Mouse (Mus musculus) erythroblast, adult 5-6 weeks (primary cell): ENCODE data around the gene Fbxo41. TPM values are rescaled to one million over a fixed set of nuclear protein-coding genes. Genes with fewer than 3 reads are reported as not detected.
"Not testable (repeated sequence)": the region's sequence is repeated elsewhere in the genome, so short reads cannot be mapped to it uniquely, and the experiment has no call there.

Experiments used
- ATAC-seq: replicated peaks from 2 replicates; pipeline ENCODE4 v1.8.0; 2016; ENCODE audit warnings: moderate number of reproducible peaks, mild to moderate bottlenecking, moderate TSS enrichment, inconsistent platforms; ENCODE audit not compliant: poor library complexity, low FRiP score, severe bottlenecking
- total RNA-seq, 2 experiments: library from RNA; stranded (forward) in 1 of 2; stranded (reverse) in 1 of 2; fragments of 150-400 nt in 1 of 2; fragments of 200-764, 138-1000 nt in 1 of 2; gene quantifications; 2 replicates each; pipeline versions ENCODE4 v1.2.3 to v1.2.4; 2015 to 2017; ENCODE audit warnings: low replicate concordance in 2 of 2

Gene Fbxo41
- total RNA-seq, 2 experiments from 2014 or later: not detected

DNA sequence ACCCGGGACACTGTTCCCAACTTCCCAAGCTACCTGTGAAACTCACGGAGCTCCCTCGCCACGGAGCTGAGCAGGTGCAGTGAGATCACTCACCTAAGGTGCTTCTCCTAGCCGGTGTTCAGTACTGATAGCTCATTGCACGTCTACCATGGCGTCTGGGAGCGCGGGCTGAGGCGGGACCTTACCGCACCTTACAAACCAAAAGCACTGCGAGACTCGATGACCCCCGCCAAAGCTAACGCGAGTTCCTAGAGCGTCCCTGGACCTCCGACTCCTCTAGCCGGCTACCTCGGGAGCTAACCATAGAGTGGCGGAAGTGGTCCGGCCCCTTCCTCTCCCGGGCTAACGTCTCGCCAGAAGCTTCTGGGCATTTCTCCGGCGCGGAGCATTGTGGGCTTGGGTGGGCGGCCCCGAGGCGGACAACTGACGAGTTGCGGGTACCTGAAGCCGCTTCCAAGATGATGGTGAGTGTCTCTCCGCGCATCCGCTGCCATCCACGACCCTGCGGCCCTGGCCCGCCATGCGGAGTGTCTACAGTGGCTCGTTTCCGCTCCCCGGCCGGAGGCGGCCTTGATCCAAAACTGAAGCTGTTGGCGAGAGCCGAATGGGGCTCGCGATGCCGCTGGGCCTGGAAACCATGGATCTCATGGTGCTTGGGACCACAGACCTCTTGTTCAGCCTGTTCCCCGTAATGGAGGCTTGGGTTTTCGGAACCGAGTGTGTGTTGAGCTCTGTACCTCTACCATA lies 51.0 kb downstream of the Fbxo41 start, which contains the start of gene Pradc1:
Gene Pradc1, minus strand, starts transcription at position 307 of the 747 bp plus-strand sequence.
- peak; percentile 58 for ATAC-seq

DNA sequence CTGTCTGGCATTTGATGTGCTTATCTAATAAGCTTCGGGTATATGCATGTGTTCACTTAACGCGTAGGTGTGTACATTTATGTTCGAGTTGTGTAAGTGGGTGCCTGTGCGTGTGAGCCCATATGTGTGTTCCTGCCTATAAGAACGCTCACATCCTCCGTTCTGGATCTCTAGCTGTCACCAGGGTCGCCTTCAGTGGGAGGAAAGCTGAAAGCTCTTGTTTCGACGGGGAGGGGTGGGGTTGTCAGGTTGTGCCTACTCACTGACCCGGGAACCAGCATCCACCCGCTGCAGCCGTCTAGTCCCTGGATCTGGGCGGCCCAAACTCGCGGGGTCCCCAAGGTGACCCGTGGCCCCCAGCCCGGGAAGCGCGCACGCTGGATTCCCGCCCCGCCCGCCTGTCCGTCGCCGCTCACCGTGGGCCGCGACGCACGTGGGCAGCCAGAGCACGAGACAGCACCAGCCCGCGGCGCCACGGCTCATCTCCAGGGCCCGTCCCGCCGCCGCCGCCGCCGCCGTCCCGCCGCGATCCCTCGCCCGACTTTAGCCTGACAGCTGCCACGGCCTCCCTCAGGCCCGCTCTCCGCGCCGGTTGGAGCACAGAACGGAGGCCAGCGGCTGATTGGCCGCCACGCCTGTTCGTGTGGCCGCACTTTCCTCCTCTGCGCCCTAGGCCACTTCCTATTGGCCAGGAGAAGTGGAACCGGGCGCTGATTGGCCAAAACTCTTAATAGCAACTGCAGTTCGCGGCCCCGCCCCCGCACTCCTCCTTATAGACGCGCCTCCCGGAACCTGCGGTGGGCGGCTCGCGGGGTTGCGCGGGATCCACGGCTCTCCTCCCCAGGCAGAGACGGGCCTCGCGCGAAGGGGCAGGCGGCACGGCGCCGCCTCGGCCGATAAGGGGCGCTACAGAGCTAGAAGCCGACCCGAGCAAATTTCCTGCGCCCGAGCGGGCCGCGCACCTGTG lies 51.8 kb downstream of the Fbxo41 start, which contains the start of gene Cct7:
Gene Cct7, plus strand, starts transcription at position 818 of the 967 bp plus-strand sequence.
- ATAC-seq: peak; percentile 88

DNA sequence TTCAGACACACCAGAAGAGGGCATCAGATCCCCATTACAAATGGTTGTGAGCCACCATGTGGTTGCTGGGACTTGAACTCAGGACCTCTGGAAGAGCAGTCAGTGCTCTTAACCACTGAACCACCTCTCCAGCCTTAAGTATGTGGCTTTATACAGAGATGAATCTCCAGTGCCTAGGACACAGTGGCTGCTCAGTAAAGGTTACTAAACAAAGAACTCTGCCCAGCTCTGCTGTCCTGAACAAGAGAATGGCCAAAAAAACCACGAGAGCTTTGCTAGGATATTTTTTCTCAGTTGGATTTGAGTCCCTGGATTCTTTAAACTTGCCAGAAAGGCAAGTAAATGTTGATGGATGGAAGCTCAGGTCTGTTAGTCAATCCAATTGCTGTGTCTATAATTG lies 52.7 kb downstream of the Fbxo41 start:
- not testable (repeated sequence) for ATAC-seq

- no peak for ATAC-seq
Observed at GRCm38 (mm10) chr6:85447351-85447750, 55.4 kb downstream of the Fbxo41 start.

- ATAC-seq: no peak
Observed at GRCm38 (mm10) chr6:85445286-85445685, 57.5 kb downstream of the Fbxo41 start.

GRCm38 (mm10) chr6:85444266-85444965 lies 58.4 kb downstream of the Fbxo41 start:
- ATAC-seq: no peak

DNA sequence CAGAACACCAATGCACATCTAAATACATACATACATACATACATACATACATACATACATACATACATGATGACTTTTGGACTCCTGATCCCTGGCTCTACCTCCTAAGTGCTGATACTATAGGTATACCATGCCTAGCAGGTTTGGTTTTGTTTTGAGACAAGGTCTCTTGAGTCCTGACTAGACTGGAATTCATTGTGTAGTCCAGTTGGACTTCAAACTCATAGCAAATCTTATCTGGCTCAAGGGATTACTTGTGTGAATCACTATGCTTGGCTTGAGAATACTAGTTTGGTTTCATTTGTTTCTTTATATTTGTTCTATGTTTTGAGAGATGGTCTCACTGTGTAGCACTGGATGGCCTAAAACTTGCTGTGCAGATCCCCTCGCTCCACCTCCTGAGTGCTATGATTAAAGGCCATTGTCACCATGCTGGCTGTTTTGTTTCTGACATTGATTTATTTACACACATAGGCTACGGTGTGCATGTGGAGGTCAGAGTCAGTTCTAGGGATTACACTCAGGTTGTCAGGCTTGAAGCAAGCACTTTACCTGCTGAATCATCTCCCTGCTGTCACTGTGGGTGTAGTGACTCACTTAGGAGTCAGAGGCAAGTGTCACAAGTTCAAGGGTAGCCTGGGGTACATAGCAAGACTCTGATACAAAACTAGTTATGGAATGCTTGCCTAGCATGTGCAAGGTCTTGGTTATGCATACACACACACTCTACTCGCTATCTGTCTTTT lies 59.1 kb downstream of the Fbxo41 start:
- no peak for ATAC-seq

GRCm38 (mm10) chr6:85441142-85441541 lies 61.7 kb downstream of the Fbxo41 start:
- no peak for ATAC-seq

GRCm38 (mm10) chr6:85436631-85437030 lies 66.2 kb downstream of the Fbxo41 start:
- no peak for ATAC-seq

- no peak for ATAC-seq
Observed at GRCm38 (mm10) chr6:85436204-85436603, 66.6 kb downstream of the Fbxo41 start.

DNA sequence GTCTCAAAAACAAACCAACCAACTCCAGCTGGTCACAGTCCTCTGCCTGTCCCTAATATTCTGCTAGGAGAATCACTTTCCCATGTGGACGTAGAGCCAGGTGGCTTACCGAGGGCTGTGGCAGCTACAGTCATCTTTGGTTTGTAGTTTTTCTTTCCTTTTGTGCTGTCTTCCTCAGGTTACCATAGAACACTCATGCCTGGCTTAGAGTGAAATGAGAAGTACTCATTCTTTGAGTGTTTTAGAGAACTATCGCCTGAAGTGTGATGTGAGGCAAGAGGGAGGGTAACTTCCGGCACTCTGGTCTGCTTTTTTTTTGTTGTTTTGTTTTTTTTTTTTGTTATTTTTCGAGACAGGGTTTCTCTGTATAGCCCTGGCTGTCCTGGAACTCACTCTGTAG lies 68.9 kb downstream of the Fbxo41 start:
- no peak for ATAC-seq

GRCm38 (mm10) chr6:85431842-85432431 lies 70.9 kb downstream of the Fbxo41 start, which contains the start of gene Smyd5:
Gene Smyd5, plus strand, starts transcription at chr6:85431989.
- peak; percentile 85 for ATAC-seq

- no peak for ATAC-seq
Observed at GRCm38 (mm10) chr6:85431274-85431841, 71.4 kb downstream of the Fbxo41 start.

- no peak for ATAC-seq
Observed at GRCm38 (mm10) chr6:85423836-85424379, 78.9 kb downstream of the Fbxo41 start, which contains the start of gene Noto. Gene Noto, plus strand, starts transcription at chr6:85423886.
